Mouse (Mus musculus) kidney, embryonic 14.5 days (tissue): ENCODE results near the gene Rock2. TPM values are rescaled to one million over a fixed set of nuclear protein-coding genes. Genes with fewer than 3 reads are reported as not detected.
A peak's percentile ranks its signal among the peaks of the same experiment; 100 is the strongest.

Source experiments
- ATAC-seq: fragments of 200-750 bp; cut with Nextera tagmentation; 2 replicates; pipeline ENCODE4 v1.8.0; 2017; ENCODE audit warnings: moderate number of reproducible peaks, mild to moderate bottlenecking, moderate TSS enrichment, moderate library complexity; ENCODE audit not compliant: low FRiP score, low TSS enrichment
- H3K27ac ChIP-seq: fragments of 300-500 bp; sonication (generic); 2 replicates; pipeline ENCODE4 v1.5.1; 2014; ENCODE audit warnings: low read depth, mild to moderate bottlenecking, low read length, moderate library complexity, mixed read lengths
- H3K27me3 ChIP-seq: fragments of 300-500 bp; sonication (generic); 2 replicates; pipeline ENCODE4 v1.6.1; 2014; ENCODE audit warnings: mild to moderate bottlenecking, low read length; ENCODE audit not compliant: control insufficient read depth, insufficient read depth
- H3K36me3 ChIP-seq: fragments of 300-500 bp; sonication (generic); 2 replicates; pipeline ENCODE4 v1.6.1; 2014; ENCODE audit warnings: low read length, mixed read lengths; ENCODE audit not compliant: control insufficient read depth, insufficient read depth
- H3K4me1 ChIP-seq: fragments of 300-500 bp; sonication (generic); 2 replicates; pipeline ENCODE4 v1.6.1; 2014; ENCODE audit warnings: low read length, mixed read lengths; ENCODE audit not compliant: control insufficient read depth, insufficient read depth
- H3K4me2 ChIP-seq: fragments of 300-500 bp; sonication (generic); replicated peaks from 2 replicates; pipeline ENCODE4 v1.6.1; 2014; ENCODE audit warnings: low read depth, mild to moderate bottlenecking, low read length
- H3K4me3 ChIP-seq: fragments of 300-500 bp; sonication (generic); 2 replicates; pipeline ENCODE4 v1.5.1; 2014; ENCODE audit warnings: mild to moderate bottlenecking, low read length
- H3K9ac ChIP-seq: fragments of 300-500 bp; sonication (generic); 2 replicates; pipeline ENCODE4 v1.6.1; 2014; ENCODE audit warnings: low read depth, mild to moderate bottlenecking, low read length, moderate library complexity
- H3K9me3 ChIP-seq: fragments of 300-500 bp; sonication (generic); 2 replicates; pipeline ENCODE4 v1.6.1; 2016; ENCODE audit warnings: low read length; ENCODE audit not compliant: control insufficient read depth
- WGBS: fragments of 180-500 bp; shearing (Covaris S2); extraction: QIAGEN DNeasy Blood & Tissue Kit; methylation state at CpG from one replicate; pipeline ENCODE4 v1.1.7; 2014; 5-methylcytosine and 5-hydroxymethylcytosine counted together
- polyA plus RNA-seq: library from polyadenylated mRNA; unstranded; fragments of >200 nt; fragmentation: Nextera tagmentation; extraction: Ambion mirVana; gene quantifications from 2 replicates; pipeline ENCODE4 v1.2.1, GENCODE M21; 2014

The Rock2 gene
- polyA plus RNA-seq, 1 experiment from 2014 or later = 22.3 TPM

- no peak overlapping the region for H3K4me2 ChIP-seq
- no peak overlapping the region for H3K9ac ChIP-seq
- H3K27me3 ChIP-seq = no peaks in the 10 kb centered on the region
- H3K4me1 ChIP-seq = no peaks in the 10 kb centered on the region
- H3K27ac ChIP-seq = no peak overlapping the region
- no peaks in the 10 kb centered on the region for H3K9me3 ChIP-seq
- no peak overlapping the region for H3K4me3 ChIP-seq
- no peak for ATAC-seq
- WGBS = 86% methylated on average over 7 of the region's 7 CpGs
- no peaks in the 10 kb centered on the region for H3K36me3 ChIP-seq
These were observed 19.0 kb upstream of the Rock2 start for GRCm38 (mm10) chr12:16875678-16876077.

DNA sequence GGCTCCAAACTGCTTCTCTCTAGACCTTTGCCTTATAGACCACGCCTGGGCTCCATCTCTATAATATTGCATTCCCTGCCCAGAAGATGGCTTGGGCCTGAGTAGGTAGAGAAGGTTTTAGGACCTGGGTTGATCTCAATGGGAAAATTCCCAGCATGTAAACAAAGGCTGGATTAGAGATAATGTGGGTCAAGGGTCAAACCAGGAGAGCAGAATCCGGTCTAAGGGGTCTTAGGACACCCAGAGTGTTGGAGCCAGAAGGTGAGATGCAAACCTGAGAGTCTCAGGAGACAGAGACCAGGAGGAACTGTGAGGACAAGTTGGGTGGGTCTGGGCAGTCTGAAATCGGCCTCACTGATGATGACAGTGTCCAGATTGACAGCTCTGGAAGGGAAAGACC, 18.0 kb upstream of the Rock2 start:
- H3K4me2 ChIP-seq = no peak overlapping the region
- 64% methylated on average over 3 of the region's 3 CpGs for WGBS
- no peak for ATAC-seq
- H3K9ac ChIP-seq = no peak overlapping the region
- no peaks in the 10 kb centered on the region for H3K36me3 ChIP-seq
- no peaks in the 10 kb centered on the region for H3K4me1 ChIP-seq
- H3K27ac ChIP-seq = no peak overlapping the region
- H3K9me3 ChIP-seq = no peaks in the 10 kb centered on the region
- no peaks in the 10 kb centered on the region for H3K27me3 ChIP-seq
- H3K4me3 ChIP-seq = no peak overlapping the region

DNA sequence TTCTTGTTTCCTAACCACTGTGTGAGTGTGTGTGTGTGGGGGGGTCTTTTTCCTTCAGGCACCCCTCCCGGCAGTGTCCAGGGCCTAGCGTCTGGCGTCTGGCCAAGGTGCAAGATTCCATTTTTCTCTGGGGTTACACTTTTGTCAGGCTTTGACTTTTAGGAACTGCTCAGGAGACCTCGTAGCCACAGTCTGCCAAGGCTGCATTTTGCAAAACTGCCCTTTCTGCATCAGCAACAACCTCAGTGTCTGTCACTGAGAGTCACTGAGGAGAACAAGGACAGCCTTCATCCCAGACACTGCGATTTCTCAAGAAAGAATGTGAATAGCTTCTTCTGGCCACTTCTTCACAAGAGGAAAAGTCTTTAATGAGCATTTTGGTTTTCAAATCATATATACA, 17.6 kb upstream of the Rock2 start:
- H3K4me1 ChIP-seq = no peaks in the 10 kb centered on the region
- ATAC-seq = no peak

DNA sequence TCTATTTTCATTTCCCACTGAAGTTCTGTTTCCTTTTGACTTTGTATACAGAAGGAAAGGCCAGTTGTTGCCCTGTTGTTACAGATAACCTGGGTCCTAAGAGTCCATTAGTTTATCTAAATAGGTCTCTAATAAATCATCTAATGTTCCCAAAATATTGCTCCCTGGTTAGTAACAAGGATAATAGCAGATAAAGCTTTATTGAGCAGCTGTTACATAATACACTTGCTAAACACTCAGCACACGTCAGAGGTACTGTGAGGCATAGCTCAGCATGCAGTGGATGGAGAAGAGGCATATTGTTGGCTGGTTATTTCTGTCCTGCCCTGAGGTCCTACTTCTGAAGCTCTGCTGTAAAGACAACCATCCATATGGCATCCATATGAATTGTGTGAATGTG, 17.0 kb upstream of the Rock2 start:
- no peak overlapping the region for H3K9ac ChIP-seq
- no peak overlapping the region for H3K4me2 ChIP-seq
- no peak overlapping the region for H3K4me3 ChIP-seq
- WGBS = 27% methylated on average over 1 of the region's 1 CpGs
- H3K27me3 ChIP-seq = no peaks in the 10 kb centered on the region
- no peak overlapping the region for H3K27ac ChIP-seq
- H3K9me3 ChIP-seq = no peaks in the 10 kb centered on the region
- no peaks in the 10 kb centered on the region for H3K4me1 ChIP-seq
- no peaks in the 10 kb centered on the region for H3K36me3 ChIP-seq
- ATAC-seq = no peak

More for the DNA sequence above, 17.6 kb upstream of the Rock2 start:
- H3K4me2 ChIP-seq = no peak overlapping the region
- no peaks in the 10 kb centered on the region for H3K27me3 ChIP-seq
- H3K27ac ChIP-seq = no peak overlapping the region
- H3K4me3 ChIP-seq = no peak overlapping the region
- no peaks in the 10 kb centered on the region for H3K36me3 ChIP-seq
- WGBS = 70% methylated on average over 5 of the region's 5 CpGs
- no peaks in the 10 kb centered on the region for H3K9me3 ChIP-seq
- no peak overlapping the region for H3K9ac ChIP-seq

- no peak overlapping the region for H3K4me2 ChIP-seq
- no peak overlapping the region for H3K4me3 ChIP-seq
- no peaks in the 10 kb centered on the region for H3K36me3 ChIP-seq
- H3K9me3 ChIP-seq = no peaks in the 10 kb centered on the region
- ATAC-seq = no peak
- no peak overlapping the region for H3K27ac ChIP-seq
- H3K27me3 ChIP-seq = no peaks in the 10 kb centered on the region
- WGBS = 79% methylated on average over 1 of the region's 1 CpGs
- H3K9ac ChIP-seq = no peak overlapping the region
- no peaks in the 10 kb centered on the region for H3K4me1 ChIP-seq
These were observed 15.3 kb upstream of the Rock2 start for GRCm38 (mm10) chr12:16879369-16879768.

GRCm38 (mm10) chr12:16880077-16880476, 14.6 kb upstream of the Rock2 start:
- Histone ChIP-seq H3K9me3 (no peaks in the 10 kb centered on the region), H3K27me3 (no peaks in the 10 kb centered on the region), H3K27ac (no peak overlapping the region), H3K4me2 (no peak overlapping the region), H3K9ac (no peak overlapping the region), H3K36me3 (no peaks in the 10 kb centered on the region), H3K4me1 (no peaks in the 10 kb centered on the region), H3K4me3 (no peak overlapping the region)
- 90% methylated on average over 4 of the region's 4 CpGs for WGBS
- no peak for ATAC-seq

- ATAC-seq = no peak
These were observed 12.3 kb upstream of the Rock2 start for GRCm38 (mm10) chr12:16882442-16882841.

GRCm38 (mm10) chr12:16883111-16883510, 11.6 kb upstream of the Rock2 start:
- Histone ChIP-seq H3K27me3 (no peaks in the 10 kb centered on the region), H3K36me3 (no peaks in the 10 kb centered on the region), H3K4me3 (no peak overlapping the region), H3K9me3 (no peaks in the 10 kb centered on the region), H3K9ac (no peak overlapping the region), H3K4me2 (no peak overlapping the region), H3K4me1 (no peaks in the 10 kb centered on the region), H3K27ac (no peak overlapping the region)
- 51% methylated on average over 7 of the region's 7 CpGs for WGBS
- ATAC-seq = peak; percentile 66; the same call in 1 of the 2 replicates

More at GRCm38 (mm10) chr12:16882442-16882841, 12.3 kb upstream of the Rock2 start:
- whole genome bisulfite sequencing = 70% methylated on average over 3 of the region's 3 CpGs
- Histone ChIP-seq H3K4me1 (no peaks in the 10 kb centered on the region), H3K27me3 (no peaks in the 10 kb centered on the region), H3K4me2 (no peak overlapping the region), H3K4me3 (no peak overlapping the region), H3K9me3 (no peaks in the 10 kb centered on the region), H3K9ac (no peak overlapping the region), H3K27ac (no peak overlapping the region), H3K36me3 (no peaks in the 10 kb centered on the region)

GRCm38 (mm10) chr12:16884534-16884933, 10.2 kb upstream of the Rock2 start:
- H3K4me3 ChIP-seq = no peak overlapping the region
- no peak overlapping the region for H3K4me2 ChIP-seq
- no peak for ATAC-seq
- no peaks in the 10 kb centered on the region for H3K36me3 ChIP-seq
- H3K9ac ChIP-seq = no peak overlapping the region
- H3K27ac ChIP-seq = no peak overlapping the region
- no peaks in the 10 kb centered on the region for H3K4me1 ChIP-seq
- H3K27me3 ChIP-seq = no peaks in the 10 kb centered on the region
- no peaks in the 10 kb centered on the region for H3K9me3 ChIP-seq
- 90% methylated on average over 4 of the region's 4 CpGs for WGBS

- no peaks in the 10 kb centered on the region for H3K36me3 ChIP-seq
- no peak overlapping the region for H3K4me2 ChIP-seq
- no peak overlapping the region for H3K4me3 ChIP-seq
- H3K27ac ChIP-seq = no peak overlapping the region
- no peaks in the 10 kb centered on the region for H3K4me1 ChIP-seq
- H3K9ac ChIP-seq = no peak overlapping the region
- no peak for ATAC-seq
- H3K27me3 ChIP-seq = no peaks in the 10 kb centered on the region
- H3K9me3 ChIP-seq = no peaks in the 10 kb centered on the region
- 92% methylated on average over 6 of the region's 6 CpGs for WGBS
These were observed 8.3 kb upstream of the Rock2 start for GRCm38 (mm10) chr12:16886354-16886753.
